Mouse (Mus musculus) myocyte (in vitro differentiated cells): ENCODE measurements around the gene Rpn2. TPM values are rescaled to one million over a fixed set of nuclear protein-coding genes. Genes with fewer than 3 reads are reported as not detected.
A peak's percentile ranks its signal among the peaks of the same experiment; 100 is the strongest.

Experiments
- H3K27me3 ChIP-seq: one replicate; pipeline ENCODE4 v1.6.1; 2011; ENCODE audit not compliant: control insufficient read depth, insufficient read depth, insufficient read length
- H3K36me3 ChIP-seq: one replicate; pipeline ENCODE4 v1.6.1; 2011; ENCODE audit not compliant: control insufficient read depth, insufficient read depth
- H3K4me2 ChIP-seq: one replicate; pipeline ENCODE4 v1.6.1; 2011; ENCODE audit warnings: low read depth, control low read depth
- H3K4me3 ChIP-seq: one replicate; pipeline ENCODE4 v1.5.1; 2011; ENCODE audit warnings: mild to moderate bottlenecking, control low read depth, moderate library complexity
- H3K79me2 ChIP-seq: one replicate; pipeline ENCODE4 v1.6.1; 2011; ENCODE audit not compliant: control insufficient read depth, insufficient read depth
- H3ac ChIP-seq: one replicate; pipeline ENCODE4 v1.6.1; 2011; ENCODE audit not compliant: control insufficient read depth, insufficient read length
- CEBPB ChIP-seq: IDR thresholded peaks from 2 replicates; pipeline ENCODE4 v1.6.1; 2011; ENCODE audit warnings: mild to moderate bottlenecking, moderate library complexity; ENCODE audit not compliant: poor library complexity, insufficient read depth, severe bottlenecking
- E2F4 ChIP-seq: IDR thresholded peaks from one replicate; pipeline ENCODE4 v1.6.1; 2011; ENCODE audit warnings: mild to moderate bottlenecking, control low read depth, moderate library complexity; ENCODE audit not compliant: insufficient read depth
- MAX ChIP-seq: IDR thresholded peaks from one replicate; pipeline ENCODE4 v1.6.1; 2011; ENCODE audit warnings: low read depth, mild to moderate bottlenecking, control low read depth
- MYOD1 ChIP-seq, 3 experiments: IDR thresholded peaks; one replicate each; pipeline ENCODE4 v1.6.1; 2011; ENCODE audit warnings: control low read depth in 2 of 3, low read depth in 2 of 3, mild to moderate bottlenecking in 2 of 3, moderate library complexity in 1 of 3; ENCODE audit not compliant: insufficient read length in 2 of 3, control insufficient read depth in 1 of 3
- MYOG ChIP-seq, 3 experiments: IDR thresholded peaks; one replicate each; pipeline ENCODE4 v1.6.1; 2011; ENCODE audit warnings: control low read depth in 2 of 3, low read depth in 2 of 3, mild to moderate bottlenecking in 2 of 3; ENCODE audit not compliant: insufficient read length in 2 of 3, control insufficient read depth in 1 of 3, insufficient read depth in 1 of 3
- POLR2A ChIP-seq: IDR thresholded peaks from one replicate; pipeline ENCODE4 v1.6.1; 2011; ENCODE audit warnings: low read depth, mild to moderate bottlenecking, control low read depth, moderate library complexity; ENCODE audit not compliant: insufficient read length
- POLR2AphosphoS2 ChIP-seq: IDR thresholded peaks from one replicate; pipeline ENCODE4 v1.6.1; 2011; ENCODE audit warnings: low read depth, control low read depth; ENCODE audit not compliant: insufficient read length
- REST ChIP-seq: IDR thresholded peaks from one replicate; pipeline ENCODE4 v1.6.1; 2011; ENCODE audit warnings: mild to moderate bottlenecking, control low read depth, moderate library complexity; ENCODE audit not compliant: insufficient read depth, insufficient read length
- SRF ChIP-seq: IDR thresholded peaks from one replicate; pipeline ENCODE4 v1.6.1; 2011; ENCODE audit warnings: low read depth; ENCODE audit not compliant: control insufficient read depth, insufficient read length
- TCF12 ChIP-seq: IDR thresholded peaks from one replicate; pipeline ENCODE4 v1.6.1; 2011; ENCODE audit warnings: mild to moderate bottlenecking, control low read depth; ENCODE audit not compliant: poor library complexity, insufficient read depth, severe bottlenecking
- TCF3 ChIP-seq: IDR thresholded peaks from one replicate; pipeline ENCODE4 v1.6.1; 2011; ENCODE audit warnings: low read depth, control low read depth; ENCODE audit not compliant: insufficient read length
- USF1 ChIP-seq: IDR thresholded peaks from one replicate; pipeline ENCODE4 v1.6.1; 2011; ENCODE audit warnings: low read depth, mild to moderate bottlenecking, control low read depth, moderate library complexity
- polyA plus RNA-seq: library from polyadenylated mRNA; unstranded; fragments of >200 nt; fragmentation: generic; extraction: Trizol; gene quantifications from one replicate; pipeline ENCODE4 v1.2.1, GENCODE M21; 2012; ENCODE audit warnings: missing spikeins

The Rpn2 gene
- polyA plus RNA-seq: 203 TPM

DNA sequence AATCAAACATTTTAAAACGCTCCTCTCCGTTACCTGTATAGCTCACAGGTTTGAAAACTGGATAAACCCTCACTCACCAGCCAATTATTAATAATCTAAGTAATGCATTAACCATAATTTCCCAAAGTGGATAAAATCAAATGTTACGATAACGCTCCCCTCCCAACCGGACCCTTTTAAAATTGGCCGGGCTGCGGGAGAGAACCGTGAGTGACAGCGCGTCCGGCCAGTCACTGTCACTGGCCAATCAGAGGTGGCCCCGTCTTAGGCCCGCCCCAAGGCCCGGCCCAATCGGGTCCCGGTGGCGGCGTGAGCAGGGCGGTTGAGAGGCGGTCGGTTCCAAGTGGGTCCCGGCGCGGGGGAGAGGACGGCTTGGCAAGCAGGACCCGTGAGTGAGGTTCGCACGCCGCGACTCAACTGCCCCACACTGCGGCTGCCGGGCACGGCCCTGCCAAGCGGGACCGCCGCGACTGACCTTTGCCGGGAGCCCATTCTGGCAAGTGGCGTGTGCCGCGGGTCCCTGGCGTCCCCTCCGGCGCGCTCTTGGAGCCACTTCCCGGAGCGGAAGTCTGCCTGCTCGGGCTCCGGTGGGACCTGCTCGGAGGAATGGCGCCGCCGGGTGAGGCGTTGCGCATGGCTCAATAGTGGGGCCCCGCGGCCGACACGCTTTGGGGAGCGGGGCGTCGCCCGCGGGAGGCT, at the start of gene Rpn2:
Gene Rpn2 (plus strand): TSS at position 301 of the 699 bp plus-strand sequence.
- H3K4me3 ChIP-seq: peak within 1 kb of the TSS; percentile 52
- TF ChIP-seq CEBPB (no peak), TCF12 (no peak), USF1 (no peak), TCF3 (no peak), MAX (no peak), SRF (peak; percentile 48), REST (no peak), E2F4 (peak; percentile 99), POLR2A (peak; percentile 83), MYOG (IDR thresholded peaks at IDR 0.05; ENCODE audit: control insufficient read depth in 1 of 3, insufficient read depth in 1 of 3, insufficient read length in 2 of 3, low read depth in 2 of 3) (no peak), MYOD1 (IDR thresholded peaks at IDR 0.05; ENCODE audit: control insufficient read depth in 1 of 3, insufficient read length in 2 of 3, low read depth in 2 of 3) (no peak), POLR2AphosphoS2 (peak; percentile 7)
- H3K79me2 ChIP-seq: peaks cover 33% of the 10 kb centered on the region
- H3ac ChIP-seq: peak within 1 kb of the TSS; percentile 74
- peaks cover 5% of the 10 kb centered on the region for H3K36me3 ChIP-seq
- no peaks in the 10 kb centered on the region for H3K27me3 ChIP-seq
- peak within 1 kb of the TSS; percentile 79 for H3K4me2 ChIP-seq

DNA sequence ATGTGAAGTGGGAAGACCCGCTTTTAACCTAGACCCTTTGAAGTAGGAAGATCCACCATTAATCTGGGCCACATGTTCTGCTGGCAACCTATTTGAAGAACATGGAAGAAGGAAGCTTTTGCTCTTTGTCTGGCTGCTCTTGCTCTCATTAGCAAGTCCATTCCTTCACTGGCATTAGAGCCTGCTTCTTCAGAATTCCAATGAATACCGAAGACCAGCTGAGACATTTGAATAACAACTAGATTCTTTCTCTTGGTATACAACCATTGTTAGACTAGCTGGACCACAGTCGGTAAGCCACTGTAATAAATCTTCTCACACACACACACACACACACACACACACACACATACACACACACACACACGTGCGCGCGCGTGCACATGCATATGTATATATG, 42.9 kb upstream of the Rpn2 start:
- no peak overlapping the region for H3K4me3 ChIP-seq
- peaks cover 11% of the 10 kb centered on the region for H3K27me3 ChIP-seq
- H3ac ChIP-seq: no peak overlapping the region
- no peaks in the 10 kb centered on the region for H3K79me2 ChIP-seq
- H3K36me3 ChIP-seq: no peaks in the 10 kb centered on the region
- no peak overlapping the region for H3K4me2 ChIP-seq
- TF ChIP-seq USF1 (no peak), MYOD1 (IDR thresholded peaks at IDR 0.05; ENCODE audit: control insufficient read depth in 1 of 3, insufficient read length in 2 of 3, low read depth in 2 of 3) (no peak), TCF3 (no peak), SRF (no peak), POLR2A (no peak), REST (no peak)

DNA sequence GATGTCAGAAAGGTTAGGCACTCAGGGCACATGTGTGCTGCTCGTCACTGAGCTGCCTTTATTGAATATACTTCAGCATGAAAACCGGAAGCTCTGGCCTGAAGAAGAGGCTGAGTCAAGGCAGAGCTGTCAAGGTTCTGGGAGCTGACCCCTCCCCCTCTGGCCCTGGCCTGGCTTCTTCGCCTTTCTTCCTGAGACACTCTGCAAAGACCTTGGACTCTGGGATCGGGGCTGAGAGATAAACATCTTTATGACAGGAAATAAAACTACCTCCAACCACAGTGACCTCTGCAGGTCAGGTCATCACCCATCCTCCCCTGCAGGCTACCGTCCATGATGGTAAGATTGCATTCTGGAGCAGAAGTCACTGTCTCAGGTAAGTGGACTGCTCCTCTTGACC, 33.8 kb upstream of the Rpn2 start:
- no peak overlapping the region for H3K4me3 ChIP-seq
- no peak overlapping the region for H3K4me2 ChIP-seq
- no peaks in the 10 kb centered on the region for H3K36me3 ChIP-seq
- no peak overlapping the region for H3ac ChIP-seq
- TF ChIP-seq E2F4: no peak
- TF ChIP-seq MAX: no peak
- no peak for TF ChIP-seq REST
- no peak for TF ChIP-seq SRF
- H3K79me2 ChIP-seq: no peaks in the 10 kb centered on the region
- H3K27me3 ChIP-seq: no peaks in the 10 kb centered on the region

DNA sequence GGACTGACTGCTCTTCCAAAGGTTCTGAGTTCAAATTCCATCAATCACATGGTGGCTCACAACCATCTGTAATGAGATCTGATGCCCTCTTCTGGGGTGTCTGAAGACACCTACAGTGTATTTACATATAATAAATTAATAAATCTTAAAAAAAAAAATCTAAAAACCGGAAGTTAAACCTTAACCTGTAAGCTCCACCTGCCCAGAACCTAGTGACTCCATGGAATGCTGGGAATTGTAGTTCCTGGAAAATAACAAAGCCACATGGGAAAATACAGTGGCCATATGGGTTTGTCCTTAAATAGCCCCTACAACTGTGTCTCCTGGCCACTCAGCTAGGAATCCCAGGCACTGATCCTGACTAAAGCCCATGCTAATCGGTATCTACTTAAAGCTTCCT, 33.2 kb upstream of the Rpn2 start:
- H3ac ChIP-seq: no peak overlapping the region

DNA sequence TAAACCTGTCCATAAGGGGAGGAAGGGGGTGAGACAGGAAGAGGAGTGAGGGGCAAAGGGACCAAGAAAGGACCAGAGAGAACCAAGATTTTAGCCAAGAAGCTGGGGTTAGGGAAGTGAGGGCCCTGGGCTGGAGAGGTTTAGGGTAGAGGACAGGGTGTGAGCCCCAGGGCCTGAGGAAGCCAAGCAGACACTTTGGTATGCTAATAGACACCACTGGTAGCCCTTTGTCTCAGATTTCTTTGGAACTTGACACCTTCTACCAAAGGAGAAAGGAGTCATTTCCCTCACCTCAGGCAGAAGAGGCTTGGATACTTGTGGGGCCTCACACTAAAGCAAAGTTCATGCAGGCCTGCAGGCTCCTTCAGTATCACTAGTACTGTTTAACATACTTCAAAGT, 30.7 kb upstream of the Rpn2 start:
- peaks cover 5% of the 10 kb centered on the region for H3K27me3 ChIP-seq
- no peak overlapping the region for H3ac ChIP-seq
- H3K4me3 ChIP-seq: no peak overlapping the region
- no peak for TF ChIP-seq E2F4
- TF ChIP-seq TCF12: no peak
- no peak for TF ChIP-seq SRF
- no peak for TF ChIP-seq MAX
- no peak for TF ChIP-seq POLR2A
- no peak for TF ChIP-seq MYOD1 (IDR thresholded peaks at IDR 0.05; ENCODE audit: control insufficient read depth in 1 of 3, insufficient read length in 2 of 3, low read depth in 2 of 3)
- TF ChIP-seq POLR2AphosphoS2: no peak
- TF ChIP-seq TCF3: no peak
- TF ChIP-seq REST: no peak
- no peak for TF ChIP-seq USF1
- TF ChIP-seq MYOG (IDR thresholded peaks at IDR 0.05; ENCODE audit: control insufficient read depth in 1 of 3, insufficient read depth in 1 of 3, insufficient read length in 2 of 3, low read depth in 2 of 3): no peak
- TF ChIP-seq CEBPB: no peak
- H3K36me3 ChIP-seq: no peaks in the 10 kb centered on the region
- no peak overlapping the region for H3K4me2 ChIP-seq
- no peaks in the 10 kb centered on the region for H3K79me2 ChIP-seq

More for the DNA sequence above, 33.2 kb upstream of the Rpn2 start:
- no peaks in the 10 kb centered on the region for H3K36me3 ChIP-seq
- no peak overlapping the region for H3K4me2 ChIP-seq
- no peaks in the 10 kb centered on the region for H3K27me3 ChIP-seq
- no peak overlapping the region for H3K4me3 ChIP-seq
- no peaks in the 10 kb centered on the region for H3K79me2 ChIP-seq
- TF ChIP-seq TCF3 (no peak), REST (no peak), USF1 (no peak), MAX (no peak), TCF12 (no peak)
